Mouse (Mus musculus) activated CD4-positive, CD25-positive, alpha-beta regulatory T cell, adult 9 weeks (primary cell): ENCODE results near the gene Cd86. TPM values are rescaled to one million over a fixed set of nuclear protein-coding genes. Genes with fewer than 3 reads are reported as not detected.

Experiments
- polyA plus RNA-seq: library from polyadenylated mRNA; unstranded; fragments of 100-300 nt; shearing (Covaris generic); gene quantifications from one replicate; pipeline ENCODE4 v1.2.1, GENCODE M21; 2017

Gene Cd86
- polyA plus RNA-seq: 56.2 TPM

DNA sequence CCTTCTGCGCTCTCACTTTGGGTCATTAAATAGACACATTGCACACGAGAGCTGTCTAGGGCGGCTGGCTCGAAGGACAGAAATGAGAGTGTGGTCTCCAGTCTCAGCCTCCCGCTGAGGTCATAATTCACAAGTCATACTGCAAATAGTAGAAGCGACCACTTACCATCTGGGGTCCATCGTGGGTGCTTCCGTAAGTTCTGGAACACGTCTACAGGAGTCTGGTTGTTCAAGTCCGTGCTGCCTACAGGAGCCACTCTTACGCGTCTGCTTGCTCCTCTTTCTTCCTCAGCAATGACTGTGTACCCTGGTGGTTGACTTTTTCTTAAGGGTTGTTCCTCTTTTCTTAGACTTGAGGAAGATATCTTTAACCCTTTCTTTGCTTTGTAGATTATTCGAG lies at the start of gene Cd86:
Gene Cd86 (minus strand): TSS at position 300 of the 400 bp plus-strand sequence.

DNA sequence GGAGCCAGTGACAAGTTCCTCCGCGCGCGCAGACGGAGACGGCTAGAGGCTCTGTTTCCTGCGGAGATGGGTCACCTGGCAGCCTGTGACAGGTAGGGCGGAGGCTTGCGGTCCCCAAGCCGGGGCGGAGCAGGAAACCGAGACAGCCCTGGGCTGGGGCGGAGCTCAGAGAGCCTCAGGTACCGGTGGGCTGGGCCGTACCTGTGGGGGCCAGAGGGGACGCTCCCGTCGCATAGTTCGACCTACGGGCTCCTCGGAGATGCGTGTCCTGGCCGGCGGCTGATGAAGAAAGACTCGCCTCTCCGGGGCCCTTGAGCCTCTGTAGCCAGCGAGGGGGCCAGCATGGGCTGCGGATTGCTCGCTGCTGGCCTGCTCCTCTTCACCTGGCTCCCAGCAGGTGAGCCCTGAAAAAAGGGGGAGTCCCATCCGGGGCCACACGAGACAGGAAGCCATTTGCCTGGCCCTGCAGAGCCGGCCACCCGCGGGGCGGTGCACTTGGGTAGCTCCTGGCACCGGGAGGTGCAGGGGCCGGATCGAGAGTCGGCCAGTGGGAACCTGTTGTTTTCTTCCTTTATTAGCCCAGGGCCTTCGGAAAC lies 28.0 kb upstream of the Cd86 start, which contains the start of gene Ildr1:
Gene Ildr1 (plus strand): TSS at position 161 of the 596 bp plus-strand sequence.

DNA sequence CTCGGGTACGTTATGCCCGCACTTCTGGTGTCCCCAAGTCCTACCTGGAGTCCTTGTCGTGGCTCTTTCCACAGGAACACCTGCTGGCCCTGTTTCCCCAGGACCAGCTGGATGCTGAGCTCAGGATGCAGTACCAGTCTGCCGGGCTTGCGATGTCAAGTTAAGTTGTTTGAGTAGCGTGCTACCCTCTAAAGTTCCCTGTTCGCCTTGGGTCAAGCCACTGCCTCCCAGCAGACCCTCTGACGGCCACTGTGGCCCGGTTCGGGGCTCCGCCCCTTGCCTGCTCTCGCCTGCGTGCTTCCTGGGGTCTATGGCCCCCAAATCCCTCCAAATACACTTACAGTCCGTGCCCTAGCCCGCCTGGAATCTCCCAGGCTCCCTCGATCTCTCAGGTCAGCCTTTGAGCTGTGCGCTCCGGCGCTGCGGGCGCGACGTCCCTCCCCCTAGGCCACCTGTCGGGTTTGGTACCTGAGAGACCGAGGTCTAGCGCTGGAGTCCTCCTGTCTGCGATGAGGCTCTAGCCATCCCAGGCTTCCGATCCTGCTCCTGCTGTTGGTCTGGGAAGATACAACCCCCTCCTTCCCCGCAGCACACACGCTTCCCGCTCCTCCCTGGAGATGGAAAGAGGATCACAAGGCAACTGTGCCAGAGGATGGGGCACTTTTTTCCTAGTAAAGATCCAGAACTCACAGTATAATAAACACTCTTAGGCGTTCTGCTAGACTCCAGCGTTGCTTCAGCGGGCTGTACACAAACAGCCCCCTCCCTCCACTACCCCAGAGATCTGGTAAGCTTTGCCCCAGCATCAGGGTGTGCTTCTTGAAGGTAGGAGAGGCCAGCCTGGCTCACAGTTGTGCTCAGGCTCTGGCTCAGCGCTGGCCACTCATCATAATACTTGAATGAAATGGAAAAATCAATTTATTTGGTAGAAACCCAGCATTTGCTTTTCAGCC lies 104.2 kb downstream of the Cd86 start, which contains the start of gene Casr:
Gene Casr (minus strand): TSS at position 756 of the 953 bp plus-strand sequence.

Other genes with a start within 250 kb of the Cd86 start
- gene Stfa3, start 210.7 kb downstream of the Cd86 start, polyA plus RNA-seq: not detected
- gene Casr, start 103.9 kb downstream of the Cd86 start, polyA plus RNA-seq: not detected
- 11.0 TPM for gene Ildr1, start 27.9 kb upstream of the Cd86 start, polyA plus RNA-seq
- 3.3 TPM for gene Slc15a2, start 118.9 kb upstream of the Cd86 start, polyA plus RNA-seq
- gene Iqcb1, start 162.3 kb upstream of the Cd86 start, polyA plus RNA-seq: 15.3 TPM
- 0.87 TPM for gene Eaf2, start 208.9 kb upstream of the Cd86 start, polyA plus RNA-seq
- 44.0 TPM for gene Golgb1, start 209.1 kb upstream of the Cd86 start, polyA plus RNA-seq